Mouse (Mus musculus) lung, postnatal 14 days (tissue): ENCODE data around the gene Lrrc1.
"Not testable (repeated sequence)": the region's sequence is repeated elsewhere in the genome, so short reads cannot be mapped to it uniquely, and the experiment has no call there.

Experiments
- DNase-seq: peaks from one replicate; pipeline ENCODE4 v3.0.0; 2021

Lrrc1 gene

GRCm38 (mm10) chr9:77544354-77545067, at the start of gene Lrrc1:
TSS of gene Lrrc1 (minus strand) at chr9:77544870.
- peak; percentile 90 for DNase-seq

GRCm38 (mm10) chr9:77592423-77592822, 47.8 kb upstream of the Lrrc1 start:
- no peak for DNase-seq

GRCm38 (mm10) chr9:77589496-77589895, 44.8 kb upstream of the Lrrc1 start:
- DNase-seq, result no peak

GRCm38 (mm10) chr9:77587616-77588015, 42.9 kb upstream of the Lrrc1 start:
- no peak for DNase-seq

GRCm38 (mm10) chr9:77586806-77587591, 42.3 kb upstream of the Lrrc1 start:
- no peak for DNase-seq

GRCm38 (mm10) chr9:77584746-77585145, 40.1 kb upstream of the Lrrc1 start:
- DNase-seq, result no peak

- no peak for DNase-seq
These were observed 38.6 kb upstream of the Lrrc1 start for GRCm38 (mm10) chr9:77583302-77583701.

GRCm38 (mm10) chr9:77579827-77580226, 35.2 kb upstream of the Lrrc1 start:
- no peak for DNase-seq

- DNase-seq, result no peak
These were observed 33.3 kb upstream of the Lrrc1 start for GRCm38 (mm10) chr9:77577931-77578330.

GRCm38 (mm10) chr9:77577409-77577808, 32.7 kb upstream of the Lrrc1 start:
- no peak for DNase-seq

GRCm38 (mm10) chr9:77576320-77576719, 31.6 kb upstream of the Lrrc1 start:
- DNase-seq, result no peak

GRCm38 (mm10) chr9:77574996-77575395, 30.3 kb upstream of the Lrrc1 start:
- DNase-seq, result not testable (repeated sequence)

GRCm38 (mm10) chr9:77571851-77572250, 27.2 kb upstream of the Lrrc1 start:
- DNase-seq, result no peak

GRCm38 (mm10) chr9:77568789-77569506, 24.3 kb upstream of the Lrrc1 start:
- DNase-seq, result no peak

- no peak for DNase-seq
These were observed 17.2 kb upstream of the Lrrc1 start for GRCm38 (mm10) chr9:77561827-77562226.

- DNase-seq, result no peak
These were observed 13.3 kb upstream of the Lrrc1 start for GRCm38 (mm10) chr9:77557963-77558362.

GRCm38 (mm10) chr9:77557181-77557580, 12.5 kb upstream of the Lrrc1 start:
- DNase-seq, result no peak

GRCm38 (mm10) chr9:77556435-77556834, 11.8 kb upstream of the Lrrc1 start:
- no peak for DNase-seq

GRCm38 (mm10) chr9:77553465-77553864, 8.8 kb upstream of the Lrrc1 start:
- no peak for DNase-seq

GRCm38 (mm10) chr9:77551036-77551512, 6.4 kb upstream of the Lrrc1 start:
- DNase-seq, result no peak

- DNase-seq, result no peak
These were observed 1.3 kb upstream of the Lrrc1 start for GRCm38 (mm10) chr9:77546010-77546409.

- DNase-seq, result no peak
These were observed 375 bp upstream of the Lrrc1 start for GRCm38 (mm10) chr9:77545068-77545421.
